Mouse (Mus musculus) CH12.LX (cell line): ENCODE measurements at regions not wholly inside any gene's neighbourhood (a gene's known extent, or its start where the extent isn't known, plus 50 kb on each side); places are given as distances from the start of the nearest gene placed in this dataset.
A peak's percentile ranks its signal among the peaks of the same experiment; 100 is the strongest.

Experiments used
- DNase-seq: peaks from one replicate; pipeline ENCODE4 v3.0.0-alpha.2; 2013; ENCODE audit errors: extremely low read depth
- H3K27ac ChIP-seq: 2 replicates; pipeline ENCODE4 v1.5.1; 2012; ENCODE audit warnings: low read depth, mild to moderate bottlenecking, control low read depth, moderate library complexity; ENCODE audit not compliant: insufficient read depth
- H3K27me3 ChIP-seq: replicated peaks from 2 replicates; pipeline ENCODE3; 2012; ENCODE audit warnings: inconsistent platforms
- H3K36me3 ChIP-seq, 2 experiments: replicated peaks in 1 of 2; 2 replicates each; pipeline versions ENCODE3 to v1.6.1; 2012; ENCODE audit warnings: inconsistent platforms in 1 of 2, low read length in 1 of 2, mild to moderate bottlenecking in 1 of 2, mixed read lengths in 1 of 2, moderate library complexity in 1 of 2; ENCODE audit not compliant: control insufficient read depth in 1 of 2, insufficient read depth in 1 of 2
- H3K4me1 ChIP-seq, 2 experiments: 2 replicates each; pipeline ENCODE4 v1.6.1; 2012; ENCODE audit warnings: inconsistent platforms in 1 of 2, moderate library complexity in 1 of 2; ENCODE audit not compliant: insufficient read depth in 2 of 2, control insufficient read depth in 1 of 2
- H3K4me2 ChIP-seq: 2 replicates; pipeline ENCODE4 v1.6.1; 2012; ENCODE audit warnings: low read depth, mild to moderate bottlenecking, control low read depth; ENCODE audit not compliant: poor library complexity, insufficient read depth, severe bottlenecking
- H3K4me3 ChIP-seq, 3 experiments: fragments of 150-350 bp in 1 of 3; sonication (generic) in 1 of 3; replicated peaks in 1 of 3; 2 replicates each; pipeline versions ENCODE3 to v1.5.1; 2011 to 2012; ENCODE audit warnings: low read depth in 2 of 3, low read length in 2 of 3, mild to moderate bottlenecking in 2 of 3, moderate library complexity in 2 of 3, control low read depth in 1 of 3, improper control_type of control experiment in 1 of 3, inconsistent platforms in 1 of 3, mixed read lengths in 1 of 3; ENCODE audit not compliant: poor library complexity in 1 of 3
- H3K79me2 ChIP-seq: replicated peaks from 2 replicates; pipeline ENCODE4 v1.6.1; 2012; ENCODE audit warnings: mild to moderate bottlenecking, moderate library complexity; ENCODE audit not compliant: control insufficient read depth, poor library complexity, insufficient read depth, severe bottlenecking; ENCODE audit errors: extremely low read depth
- H3K9ac ChIP-seq: 2 replicates; pipeline ENCODE4 v1.6.1; 2012; ENCODE audit warnings: low read depth, mild to moderate bottlenecking, control low read depth, moderate library complexity; ENCODE audit not compliant: insufficient read depth
- H3K9me3 ChIP-seq: replicated peaks from 2 replicates; pipeline ENCODE3; 2012; ENCODE audit warnings: low read length, inconsistent platforms, mixed read lengths
- BHLHE40 ChIP-seq: IDR thresholded peaks from 2 replicates; pipeline ENCODE4 v1.6.1; 2011; ENCODE audit warnings: mild to moderate bottlenecking, low read depth, low read length, improper control_type of control experiment
- E2F4 ChIP-seq: IDR thresholded peaks from 2 replicates; pipeline ENCODE4 v1.6.1; 2011; ENCODE audit warnings: low read depth, low read length, improper control_type of control experiment; ENCODE audit not compliant: insufficient replicate concordance
- ELF1 ChIP-seq: IDR thresholded peaks from 2 replicates; pipeline ENCODE4 v1.6.1; 2014; ENCODE audit warnings: low read depth, mild to moderate bottlenecking, inconsistent platforms, low read length, improper control_type of control experiment
- EP300 ChIP-seq: IDR thresholded peaks from 2 replicates; pipeline ENCODE4 v1.6.1; 2011; ENCODE audit warnings: low read length, improper control_type of control experiment
- ETS1 ChIP-seq: conservative IDR thresholded peaks from 2 replicates; pipeline ENCODE4 v1.6.1; 2012; ENCODE audit warnings: low read depth, mild to moderate bottlenecking, inconsistent platforms, low read length, improper control_type of control experiment, moderate library complexity
- IRF4 ChIP-seq: IDR thresholded peaks from 2 replicates; pipeline ENCODE4 v1.6.1; 2014; ENCODE audit warnings: low read depth, mild to moderate bottlenecking, inconsistent platforms, low read length, improper control_type of control experiment
- JUN ChIP-seq: IDR thresholded peaks from 2 replicates; pipeline ENCODE4 v1.6.1; 2011; ENCODE audit warnings: low read depth, mild to moderate bottlenecking, low read length, improper control_type of control experiment, moderate library complexity; ENCODE audit not compliant: insufficient read depth
- MAX ChIP-seq: IDR thresholded peaks from 2 replicates; pipeline ENCODE4 v1.6.1; 2011; ENCODE audit warnings: low read length, improper control_type of control experiment
- MEF2A ChIP-seq: IDR thresholded peaks from 2 replicates; pipeline ENCODE4 v1.6.1; 2014; ENCODE audit warnings: low read depth, mild to moderate bottlenecking, inconsistent platforms, low read length, improper control_type of control experiment, borderline replicate concordance
- MYC ChIP-seq: IDR thresholded peaks from 2 replicates; pipeline ENCODE4 v1.6.1; 2011; ENCODE audit warnings: low read depth, mild to moderate bottlenecking, improper control_type of control experiment, low read length
- NRF1 ChIP-seq: IDR thresholded peaks from 2 replicates; pipeline ENCODE4 v1.6.1; 2014; ENCODE audit warnings: low read depth, mild to moderate bottlenecking, inconsistent platforms, low read length, improper control_type of control experiment, moderate library complexity
- SIN3A ChIP-seq: IDR thresholded peaks from 2 replicates; pipeline ENCODE4 v1.6.1; 2012; ENCODE audit warnings: low read length, improper control_type of control experiment, inconsistent platforms
- SMC3 ChIP-seq: IDR thresholded peaks from 2 replicates; pipeline ENCODE4 v1.6.1; 2011; ENCODE audit warnings: low read depth, low read length, improper control_type of control experiment
- TBP ChIP-seq: conservative IDR thresholded peaks from 2 replicates; pipeline ENCODE4 v1.6.1; 2011; ENCODE audit warnings: low read depth, low read length, improper control_type of control experiment
- TCF12 ChIP-seq: IDR thresholded peaks from 2 replicates; pipeline ENCODE4 v1.6.1; 2014; ENCODE audit warnings: low read depth, mild to moderate bottlenecking, inconsistent platforms, low read length, improper control_type of control experiment
- ZNF384 ChIP-seq: IDR thresholded peaks from 2 replicates; pipeline ENCODE4 v1.6.1; 2012; ENCODE audit warnings: low read depth, low read length, improper control_type of control experiment, inconsistent platforms
- dilution Hi-C: fragments of 300-500 bp; cut with MboI; formaldehyde crosslinking; loops from 2 replicates; pipeline ENCODE4 v1.14.3; 2020; ENCODE audit warnings: low sequenced_read_pairs; ENCODE audit not compliant: extremely low pct_unique_long_range_greater_than_20kb, extremely low pct_ligation_motif_present
- in situ Hi-C: fragments of 300-500 bp; cut with MboI; formaldehyde crosslinking; loops from 3 replicates; pipeline ENCODE4 v1.14.3; 2019; ENCODE audit warnings: low sequenced_read_pairs, low pct_ligation_motif_present, low pct_unique_long_range_greater_than_20kb, mixed read lengths

DNA sequence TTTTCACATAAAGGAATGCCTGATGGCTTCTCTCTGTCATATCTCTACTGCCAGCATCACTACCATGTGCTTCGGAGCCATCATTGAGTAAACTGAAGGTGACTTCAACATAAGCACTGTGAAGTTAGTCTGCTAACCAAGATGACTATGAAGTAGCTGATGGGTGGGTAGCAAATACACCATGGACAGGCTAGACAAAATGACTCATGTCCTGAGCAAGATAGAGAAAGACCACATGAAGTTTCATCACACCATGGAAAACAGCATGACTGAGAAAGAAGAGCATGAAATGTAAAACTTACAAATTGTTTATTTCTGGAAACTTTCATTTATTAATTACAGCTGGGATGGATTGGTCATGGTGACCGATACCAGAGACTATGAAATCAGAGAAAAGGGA, 249.3 kb upstream of the Zpld1 start:
- no peak overlapping the region for H3K4me3 ChIP-seq
- H3K79me2 ChIP-seq: no peaks in the 10 kb centered on the region
- peaks cover 0 to 3% of the 10 kb centered on the region in 2 experiments; a peak in 1 of 4 replicates for H3K4me1 ChIP-seq
- H3K9ac ChIP-seq: no peak overlapping the region
- H3K4me2 ChIP-seq: no peak overlapping the region
- DNase-seq: no peak
- dilution Hi-C loops: no loop called here
- H3K9me3 ChIP-seq: no peaks in the 10 kb centered on the region
- H3K27ac ChIP-seq: no peak overlapping the region
- TF ChIP-seq SIN3A (no peak), MYC (peak; percentile 50; the same call in 1 of the 2 replicates), E2F4 (no peak), MAX (peak; percentile 20; the same call in 1 of the 2 replicates), TBP (no peak), IRF4 (0 out of 2 replicates have a peak, but pooled peaks have one; percentile 30), TCF12 (no peak), BHLHE40 (0 out of 2 replicates have a peak, but pooled peaks have one; percentile 16), SMC3 (no peak), NRF1 (no peak), EP300 (peak; percentile 41; the same call in 1 of the 2 replicates)
- H3K27me3 ChIP-seq: no peaks in the 10 kb centered on the region
- in situ Hi-C loops: no loop called here
- no peaks in the 10 kb centered on the region for H3K36me3 ChIP-seq

DNA sequence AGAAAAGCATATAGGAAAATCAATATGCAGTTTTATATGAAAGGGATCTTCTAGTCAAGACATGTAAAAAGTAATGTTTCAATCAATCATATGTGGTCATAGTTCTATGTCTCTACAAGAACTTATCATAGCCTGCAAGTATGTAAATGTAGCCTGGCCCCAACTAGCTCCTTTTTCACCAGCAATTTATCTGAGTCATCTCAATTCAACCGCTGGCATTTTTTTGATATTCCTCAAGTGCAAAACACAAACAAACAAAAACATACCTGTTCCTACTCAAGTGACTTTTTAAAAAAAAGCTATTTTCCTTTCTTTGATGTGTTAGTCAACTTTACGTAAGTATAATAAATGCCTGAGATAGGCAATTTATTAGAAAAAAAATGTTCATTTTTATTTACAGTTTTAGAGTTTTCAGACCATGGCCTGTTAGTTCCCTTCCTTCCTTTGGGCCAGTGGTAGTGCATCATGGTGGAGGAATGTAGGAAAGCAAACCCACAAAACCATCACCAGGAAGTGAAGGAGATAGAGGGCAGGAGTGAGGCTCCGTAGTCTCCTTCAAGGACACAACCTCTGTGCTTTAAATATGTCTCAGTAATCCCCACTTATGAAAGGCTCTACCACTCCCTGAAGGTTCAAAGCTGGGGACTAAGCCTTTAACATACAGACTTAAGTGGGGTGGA, 242.7 kb upstream of the Zpld1 start:
- Histone ChIP-seq H3K4me2 (no peak overlapping the region), H3K9me3 (no peaks in the 10 kb centered on the region), H3K9ac (no peak overlapping the region), H3K36me3 (no peaks in the 10 kb centered on the region), H3K27me3 (no peaks in the 10 kb centered on the region), H3K27ac (no peak overlapping the region), H3K79me2 (no peaks in the 10 kb centered on the region), H3K4me3 (no peak overlapping the region), H3K4me1 (peaks cover 0 to 5% of the 10 kb centered on the region in 2 experiments; a peak in 3 of 4 replicates)
- dilution Hi-C loops: no loop called here
- in situ Hi-C loops: no loop called here
- no peak for DNase-seq
- no peak for TF ChIP-seq ELF1
- no peak for TF ChIP-seq MEF2A
- no peak for TF ChIP-seq SMC3

DNA sequence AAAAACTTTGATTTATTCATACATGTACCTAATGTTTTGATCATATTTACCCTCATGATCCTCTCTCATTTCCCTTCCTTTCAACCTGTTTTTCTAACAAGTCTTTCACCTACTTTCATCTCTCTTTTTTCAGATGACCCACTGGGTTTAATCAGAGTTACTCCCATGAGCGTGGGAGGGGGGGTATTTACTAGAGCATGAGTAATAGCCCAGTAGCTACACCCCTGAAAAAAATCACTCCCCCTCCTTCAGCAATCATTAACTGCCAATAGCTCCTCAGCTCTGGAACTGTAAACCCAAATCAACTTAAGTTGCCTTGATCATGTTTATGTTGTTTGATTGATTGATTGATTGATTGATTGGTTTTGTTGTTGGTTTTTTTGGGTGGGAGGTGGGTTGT, 241.4 kb upstream of the Zpld1 start:
- in situ Hi-C loops (no loop called here), dilution Hi-C loops (no loop called here)
- Histone ChIP-seq H3K4me1 (peaks cover 0 to 7% of the 10 kb centered on the region in 2 experiments; a peak in 3 of 4 replicates), H3K4me3 (no peak overlapping the region), H3K4me2 (no peak overlapping the region), H3K27ac (no peak overlapping the region), H3K27me3 (no peaks in the 10 kb centered on the region), H3K79me2 (no peaks in the 10 kb centered on the region), H3K9ac (no peak overlapping the region), H3K36me3 (no peaks in the 10 kb centered on the region), H3K9me3 (no peaks in the 10 kb centered on the region)
- no peak for DNase-seq
- TF ChIP-seq TBP (no peak), ETS1 (no peak), SIN3A (no peak), JUN (no peak), EP300 (no peak), ZNF384 (no peak), ELF1 (no peak)
